Mouse (Mus musculus): ENCODE measurements around the gene Slc2a4.
A peak's percentile ranks its signal among the peaks of the same experiment; 100 is the strongest.

The Slc2a4 gene

GRCm38 (mm10) chr11:69948066-69948762, at the start of gene Slc2a4:
Gene Slc2a4 (minus strand): TSS chr11:69948188.
- DNase-seq, result peak; percentile 42

- peak; percentile 80 for DNase-seq
Measured at GRCm38 (mm10) chr11:69997070-69997509, 49.1 kb upstream of the Slc2a4 start.

- DNase-seq, result no peak
Measured at GRCm38 (mm10) chr11:69996161-69997061, 48.4 kb upstream of the Slc2a4 start.

GRCm38 (mm10) chr11:69995391-69995960, 47.5 kb upstream of the Slc2a4 start, which contains the start of gene Phf23:
Gene Phf23 (plus strand): TSS chr11:69995777.
- peak; percentile 98 for DNase-seq

- no peak for DNase-seq
Measured at GRCm38 (mm10) chr11:69994401-69995090, 46.6 kb upstream of the Slc2a4 start.

- peak; percentile 62 for DNase-seq
Measured at GRCm38 (mm10) chr11:69992932-69993331, 44.9 kb upstream of the Slc2a4 start.

- DNase-seq, result peak; percentile 75
Measured at GRCm38 (mm10) chr11:69992396-69992795, 44.4 kb upstream of the Slc2a4 start.

- no peak for DNase-seq
Measured at GRCm38 (mm10) chr11:69991711-69992110, 43.7 kb upstream of the Slc2a4 start.

GRCm38 (mm10) chr11:69990850-69991691, 43.1 kb upstream of the Slc2a4 start, which contains the start of gene Gabarap:
Gene Gabarap (plus strand): TSS chr11:69991143.
- DNase-seq, result peak; percentile 96

- DNase-seq, result peak; percentile 49
Measured at GRCm38 (mm10) chr11:69989949-69990348, 42.0 kb upstream of the Slc2a4 start.

GRCm38 (mm10) chr11:69984431-69984830, 36.4 kb upstream of the Slc2a4 start:
- DNase-seq, result peak; percentile 42

- peak; percentile 34 for DNase-seq
Measured at GRCm38 (mm10) chr11:69983377-69983776, 35.4 kb upstream of the Slc2a4 start.

- no peak for DNase-seq
Measured at GRCm38 (mm10) chr11:69982877-69983276, 34.9 kb upstream of the Slc2a4 start.

GRCm38 (mm10) chr11:69982225-69982624, 34.2 kb upstream of the Slc2a4 start, which contains the start of gene Elp5:
Gene Elp5 (minus strand): TSS chr11:69982517.
- peak; percentile 51 for DNase-seq

- peak; percentile 54 for DNase-seq
Measured at GRCm38 (mm10) chr11:69981141-69981762, 33.3 kb upstream of the Slc2a4 start, which contains the start of gene Ctdnep1. Gene Ctdnep1 (plus strand): TSS chr11:69981156.

GRCm38 (mm10) chr11:69980196-69981140, 32.5 kb upstream of the Slc2a4 start:
- DNase-seq, result peak; percentile 100

- DNase-seq, result no peak
Measured at GRCm38 (mm10) chr11:69979827-69980195, 31.8 kb upstream of the Slc2a4 start.

GRCm38 (mm10) chr11:69976271-69976670, 28.3 kb upstream of the Slc2a4 start:
- DNase-seq, result no peak

- DNase-seq, result no peak
Measured at GRCm38 (mm10) chr11:69974907-69975306, 26.9 kb upstream of the Slc2a4 start.

- DNase-seq, result no peak
Measured at GRCm38 (mm10) chr11:69970775-69971174, 22.8 kb upstream of the Slc2a4 start.

Measured in cerebellum, adult 9-10 months (tissue).